Mouse (Mus musculus) liver, embryonic 14.5 days (tissue): ENCODE results near the gene Luzp1. TPM values are rescaled to one million over a fixed set of nuclear protein-coding genes. Genes with fewer than 3 reads are reported as not detected.
A peak's percentile ranks its signal among the peaks of the same experiment; 100 is the strongest.

ENCODE experiments used
- ATAC-seq: fragments of 200-750 bp; cut with Nextera tagmentation; 2 replicates; pipeline ENCODE4 v1.8.0; 2017; ENCODE audit warnings: moderate number of reproducible peaks, mild to moderate bottlenecking, moderate library complexity; ENCODE audit not compliant: insufficient read depth
- DNase-seq, 3 experiments: peaks; one replicate each; pipeline ENCODE4 v3.0.0-alpha.2; 2012 to 2013; ENCODE audit warnings: low read depth in 3 of 3, low spot score in 3 of 3
- H3K27ac ChIP-seq: fragments of 300-500 bp; sonication (generic); 2 replicates; pipeline ENCODE4 v1.5.1; 2014; ENCODE audit warnings: moderate library complexity, mild to moderate bottlenecking, control low read depth, inconsistent platforms
- H3K27me3 ChIP-seq: fragments of 300-500 bp; sonication (generic); 2 replicates; pipeline ENCODE4 v1.6.1; 2014; ENCODE audit warnings: mild to moderate bottlenecking, low read length, moderate library complexity; ENCODE audit not compliant: control insufficient read depth, insufficient read depth
- H3K36me3 ChIP-seq: fragments of 300-500 bp; sonication (generic); replicated peaks from 2 replicates; pipeline ENCODE4 v1.6.1; 2014; ENCODE audit warnings: low read depth; ENCODE audit not compliant: control insufficient read depth, insufficient read depth
- H3K4me1 ChIP-seq, 2 experiments: fragments of 200-500 bp in 1 of 2; fragments of 300-500 bp in 1 of 2; sonication (generic) in 1 of 2; replicated peaks; 2 replicates each; pipeline ENCODE4 v1.6.1; 2012 to 2014; ENCODE audit warnings: antibody characterized with exemption in 1 of 2, inconsistent platforms in 1 of 2, low read length in 1 of 2; ENCODE audit not compliant: control insufficient read depth in 2 of 2, insufficient read depth in 2 of 2
- H3K4me2 ChIP-seq: fragments of 300-500 bp; sonication (generic); 2 replicates; pipeline ENCODE4 v1.6.1; 2014; ENCODE audit warnings: low read depth, mild to moderate bottlenecking, control low read depth, moderate library complexity
- H3K4me3 ChIP-seq, 2 experiments: fragments of 200-500 bp in 1 of 2; fragments of 300-500 bp in 1 of 2; sonication (generic) in 1 of 2; 2 replicates each; pipeline ENCODE4 v1.5.1; 2012 to 2014; ENCODE audit warnings: low read depth in 2 of 2, low read length in 2 of 2, mild to moderate bottlenecking in 2 of 2, control low read depth in 1 of 2, inconsistent platforms in 1 of 2, moderate library complexity in 1 of 2; ENCODE audit not compliant: insufficient read depth in 1 of 2
- H3K9ac ChIP-seq: fragments of 300-500 bp; sonication (generic); replicated peaks from 2 replicates; pipeline ENCODE4 v1.6.1; 2014; ENCODE audit warnings: mild to moderate bottlenecking, control low read depth, moderate library complexity
- H3K9me3 ChIP-seq: fragments of 300-500 bp; sonication (generic); 2 replicates; pipeline ENCODE4 v1.6.1; 2016; ENCODE audit warnings: low read length, mixed read lengths; ENCODE audit not compliant: control insufficient read depth
- CTCF ChIP-seq: IDR thresholded peaks from 2 replicates; pipeline ENCODE4 v1.5.1; 2016; ENCODE audit warnings: antibody characterized with exemption, low read depth, control low read depth
- EP300 ChIP-seq: IDR thresholded peaks from 2 replicates; pipeline ENCODE4 v1.6.1; 2016; ENCODE audit warnings: antibody characterized with exemption, low read depth
- WGBS: fragments of 180-500 bp; shearing (Covaris S2); extraction: QIAGEN DNeasy Blood & Tissue Kit; methylation state at CpG from one replicate; pipeline ENCODE4 v1.1.7; 2014; ENCODE audit not compliant: insufficient replicate concordance; 5-methylcytosine and 5-hydroxymethylcytosine counted together
- polyA plus RNA-seq, 2 experiments: library from polyadenylated mRNA; depleted of rRNA in 1 of 2; stranded (reverse) in 1 of 2; unstranded in 1 of 2; fragments of >200 nt; fragmentation: Nextera tagmentation in 1 of 2; extraction: Ambion mirVana in 1 of 2; gene quantifications; 2 replicates each; pipeline versions ENCODE4 v1.2.1 to v1.2.3; 2012 to 2014

Luzp1 gene
- polyA plus RNA-seq, 2 experiments, result 1.8 to 8.2 TPM

DNA sequence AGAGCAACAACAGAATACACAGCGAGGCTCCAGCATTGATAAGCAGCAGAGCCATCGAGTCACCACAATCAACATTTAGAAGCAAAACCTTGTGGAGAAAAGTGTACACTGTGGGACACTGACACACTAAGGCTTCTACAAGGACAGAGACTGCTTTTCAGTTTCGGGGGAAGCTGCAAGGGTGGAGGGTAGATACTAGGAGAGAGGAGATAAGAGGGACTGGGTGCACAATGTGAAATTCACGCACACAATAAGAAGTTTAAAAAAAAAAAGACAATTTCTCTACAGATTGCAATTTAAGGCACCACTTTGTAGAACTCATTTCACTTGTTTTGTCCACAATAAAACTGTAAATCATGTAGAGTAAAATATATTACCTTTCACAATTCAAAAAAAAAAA lies 118.4 kb downstream of the Luzp1 start:
- WGBS, result 14% methylated on average over 4 of the region's 4 CpGs
- Histone ChIP-seq H3K4me3 (no peak overlapping the region), H3K36me3 (peaks cover 2% of the 10 kb centered on the region; the same call in 1 of the 2 replicates), H3K4me2 (peak overlapping the region; percentile 51), H3K27ac (no peak overlapping the region; the same call in 1 of the 2 replicates), H3K4me1 (peaks cover 6 to 8% of the 10 kb centered on the region in 2 experiments), H3K9ac (0 out of 2 replicates have a peak overlapping the region, but pooled peaks have one; percentile 7), H3K27me3 (no peaks in the 10 kb centered on the region), H3K9me3 (no peaks in the 10 kb centered on the region)
- TF ChIP-seq CTCF (no peak), EP300 (no peak)
- DNase-seq, result no peak
- ATAC-seq, result peak; percentile 65

DNA sequence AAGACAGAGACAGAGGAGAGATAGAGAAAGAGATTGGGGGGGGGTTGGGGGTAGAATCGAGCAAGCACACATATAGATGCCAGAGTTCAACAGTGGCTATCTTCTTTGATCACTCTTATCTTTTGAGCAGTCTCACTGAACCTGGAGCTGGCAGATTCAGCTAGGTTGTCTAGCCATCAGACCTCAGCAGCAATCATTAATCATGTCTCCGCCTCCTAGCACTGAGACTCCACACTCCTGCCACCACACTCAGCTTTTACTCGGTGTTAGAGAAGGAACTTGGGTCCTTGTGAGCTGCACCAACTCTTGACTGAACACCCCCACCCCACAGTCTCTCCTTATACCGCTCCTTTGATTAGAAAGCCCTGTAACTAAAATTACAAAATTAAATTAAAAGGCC lies 122.5 kb downstream of the Luzp1 start:
- Histone ChIP-seq H3K9ac (no peak overlapping the region), H3K36me3 (peaks cover 2% of the 10 kb centered on the region; the same call in 1 of the 2 replicates), H3K9me3 (no peaks in the 10 kb centered on the region), H3K27ac (no peak overlapping the region), H3K4me2 (no peak overlapping the region), H3K27me3 (no peaks in the 10 kb centered on the region), H3K4me3 (no peak overlapping the region), H3K4me1 (peaks cover 6 to 8% of the 10 kb centered on the region in 2 experiments)
- DNase-seq (no peak), ATAC-seq (no peak)
- no peak for TF ChIP-seq EP300
- no peak for TF ChIP-seq CTCF
- WGBS, result 41% methylated on average over 4 of the region's 4 CpGs

DNA sequence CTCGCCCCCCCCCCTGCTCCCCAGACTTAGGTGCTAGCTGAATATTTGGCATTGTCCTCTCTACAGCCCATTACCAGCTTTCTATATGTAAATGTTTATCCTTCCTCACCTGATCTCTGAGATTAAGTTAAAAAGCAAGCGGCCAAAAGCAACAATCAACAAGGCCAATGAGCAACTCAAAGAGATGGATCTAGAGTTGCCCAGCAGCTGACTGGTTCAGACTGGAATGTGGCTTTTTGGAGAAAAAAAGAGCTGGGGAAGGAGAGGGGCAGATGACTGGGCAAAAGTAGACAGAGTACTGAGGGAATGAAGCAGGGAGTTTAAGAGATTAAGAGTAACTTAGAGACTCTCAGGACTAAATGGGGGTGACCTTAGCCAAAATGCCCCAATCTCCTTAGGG lies 124.4 kb downstream of the Luzp1 start:
- ATAC-seq, result no peak
- H3K27me3 ChIP-seq, result no peaks in the 10 kb centered on the region
- H3K4me2 ChIP-seq, result no peak overlapping the region
- 72% methylated on average over 2 of the region's 2 CpGs for WGBS
- peaks cover 2% of the 10 kb centered on the region; the same call in 1 of the 2 replicates for H3K36me3 ChIP-seq
- no peak overlapping the region for H3K4me3 ChIP-seq
- peaks cover 0 to 8% of the 10 kb centered on the region in 2 experiments; a peak in 2 of 4 replicates for H3K4me1 ChIP-seq
- H3K9me3 ChIP-seq, result no peaks in the 10 kb centered on the region
- no peak for DNase-seq
- H3K9ac ChIP-seq, result no peak overlapping the region
- no peak overlapping the region for H3K27ac ChIP-seq
- no peak for TF ChIP-seq CTCF
- TF ChIP-seq EP300, result no peak

DNA sequence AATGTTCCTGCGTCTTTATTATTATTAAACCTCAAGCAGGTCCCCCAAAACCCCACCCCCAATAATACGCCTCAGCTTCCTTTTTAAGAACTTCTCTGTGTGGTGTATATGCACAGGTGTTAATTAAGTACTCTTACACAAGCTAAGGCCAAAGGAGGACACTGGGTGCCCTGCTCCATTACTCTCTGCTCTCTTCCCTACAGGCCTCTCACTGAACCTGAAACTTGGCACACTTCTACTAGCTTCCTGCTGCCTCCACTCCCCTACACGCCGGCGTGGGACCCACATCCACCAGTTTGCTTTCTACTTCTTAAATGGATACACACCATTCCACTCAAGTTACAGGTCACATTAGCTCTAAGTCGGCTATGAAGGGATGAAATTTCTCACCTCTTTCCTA lies 125.7 kb downstream of the Luzp1 start:
- Histone ChIP-seq H3K4me2 (no peak overlapping the region), H3K4me1 (peaks cover 0 to 6% of the 10 kb centered on the region in 2 experiments; a peak in 2 of 4 replicates), H3K27ac (no peak overlapping the region), H3K27me3 (no peaks in the 10 kb centered on the region), H3K9ac (no peak overlapping the region), H3K4me3 (no peak overlapping the region), H3K36me3 (peaks cover 4% of the 10 kb centered on the region; the same call in 1 of the 2 replicates), H3K9me3 (no peaks in the 10 kb centered on the region)
- ATAC-seq (no peak), DNase-seq (no peak)
- TF ChIP-seq EP300 (no peak), CTCF (no peak)
- 74% methylated on average over 6 of the region's 6 CpGs for WGBS

DNA sequence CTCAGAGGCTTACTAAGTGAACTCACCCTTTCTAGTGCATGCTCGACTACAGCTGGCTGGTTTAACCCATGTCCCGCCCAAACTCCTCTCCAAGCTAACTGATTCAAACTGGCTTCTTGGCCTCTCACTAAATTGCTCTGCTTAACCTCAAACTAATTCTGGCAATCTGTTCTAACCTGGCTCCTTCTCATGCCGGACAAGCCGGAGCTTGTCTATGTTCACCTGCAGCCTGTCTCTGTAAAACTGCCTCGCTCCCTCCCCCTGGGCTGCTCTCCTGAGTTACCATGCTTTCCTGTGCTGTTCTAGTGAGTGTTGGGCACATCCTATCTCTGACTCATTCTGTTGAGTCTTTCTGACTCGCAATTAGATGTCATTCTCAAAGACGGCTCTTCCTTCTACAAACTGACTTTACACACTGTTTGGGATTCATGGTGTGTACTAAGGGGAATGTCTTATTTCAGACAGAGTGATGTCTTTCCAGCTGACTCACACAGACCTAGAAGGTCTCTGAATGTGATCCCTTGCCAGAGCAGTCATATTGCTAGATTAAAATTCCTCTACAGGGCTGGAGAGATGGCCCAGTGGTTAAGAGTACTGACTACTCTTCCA lies 128.8 kb downstream of the Luzp1 start:
- TF ChIP-seq EP300, result no peak
- no peak for TF ChIP-seq CTCF

More for the DNA sequence above, 128.8 kb downstream of the Luzp1 start:
- DNase-seq (no peak), ATAC-seq (no peak)
- no peaks in the 10 kb centered on the region for H3K27me3 ChIP-seq
- no peak overlapping the region for H3K4me2 ChIP-seq
- peaks cover 2% of the 10 kb centered on the region; the same call in 1 of the 2 replicates for H3K36me3 ChIP-seq
- H3K9me3 ChIP-seq, result no peaks in the 10 kb centered on the region
- peaks cover 8 to 20% of the 10 kb centered on the region in 2 experiments for H3K4me1 ChIP-seq
- no peak overlapping the region for H3K9ac ChIP-seq
- 65% methylated on average over 7 of the region's 7 CpGs for WGBS
- no peak overlapping the region for H3K4me3 ChIP-seq
- H3K27ac ChIP-seq, result no peak overlapping the region
